Mouse (Mus musculus) kidney, postnatal 4 days (tissue): ENCODE results near the gene Mapk6.

Experiments
- DNase-seq, 2 experiments: peaks; one replicate each; pipeline ENCODE4 v3.0.0; 2021; ENCODE audit warnings: mixed read lengths in 2 of 2

Gene Mapk6

DNA sequence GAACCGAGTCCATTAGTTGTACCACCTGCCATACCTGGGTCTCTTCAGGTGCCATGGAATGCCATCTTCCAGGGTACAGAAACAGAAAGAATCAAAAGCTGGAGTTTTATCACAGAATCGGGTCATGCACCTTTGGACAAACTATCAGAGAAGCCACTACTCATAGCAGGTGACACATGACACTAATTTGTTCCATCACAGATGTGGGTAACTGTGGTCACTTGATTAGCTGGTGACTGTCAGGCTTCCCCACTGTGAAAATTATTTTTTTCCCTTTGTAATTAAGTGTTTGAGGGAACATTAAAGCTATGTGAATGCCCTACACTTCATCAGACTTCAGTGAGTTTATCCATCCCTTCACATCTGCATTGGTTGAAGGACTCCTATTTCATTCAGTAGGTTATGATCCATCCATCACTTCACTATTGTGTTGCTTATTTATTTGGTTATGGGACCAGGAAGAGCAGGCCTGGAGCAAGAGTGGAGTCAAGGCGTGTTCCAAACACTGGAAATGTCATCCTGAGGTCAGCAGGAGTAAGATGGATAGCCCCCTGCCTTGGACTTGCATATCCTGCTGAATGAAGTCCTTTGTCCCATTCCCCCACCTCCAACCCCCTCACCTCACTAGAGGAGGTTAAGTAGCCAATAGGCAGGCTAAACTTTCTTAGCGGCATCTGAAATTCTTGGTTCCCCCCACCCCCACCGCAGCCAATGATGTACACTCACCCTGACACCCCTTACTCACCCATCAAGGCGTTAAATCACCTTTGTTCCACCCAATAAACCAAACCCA, 14.7 kb upstream of the Mapk6 start:
- DNase-seq, result no peak

DNA sequence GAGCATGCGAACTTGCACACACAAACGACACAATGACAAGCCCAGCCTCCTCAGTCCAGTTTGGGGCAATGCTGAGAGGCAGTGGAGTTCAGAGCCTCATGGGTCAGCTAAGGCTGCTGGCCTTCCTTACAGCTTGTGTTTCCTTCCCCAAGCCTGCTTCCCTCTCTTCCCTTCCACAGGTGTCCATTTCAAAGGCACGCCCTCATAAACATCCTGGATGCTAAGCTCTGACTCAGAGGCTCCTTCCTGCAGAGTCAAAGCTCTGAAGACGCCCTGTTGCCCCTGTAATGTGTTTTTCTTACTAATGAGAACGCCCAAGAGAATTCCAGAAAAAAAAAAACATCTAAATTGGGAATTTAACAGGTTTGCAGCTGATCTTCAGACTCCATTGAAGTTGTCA, 13.9 kb upstream of the Mapk6 start:
- DNase-seq, result no peak

GRCm38 (mm10) chr9:75422251-75422691, 12.5 kb upstream of the Mapk6 start:
- no peak for DNase-seq

DNA sequence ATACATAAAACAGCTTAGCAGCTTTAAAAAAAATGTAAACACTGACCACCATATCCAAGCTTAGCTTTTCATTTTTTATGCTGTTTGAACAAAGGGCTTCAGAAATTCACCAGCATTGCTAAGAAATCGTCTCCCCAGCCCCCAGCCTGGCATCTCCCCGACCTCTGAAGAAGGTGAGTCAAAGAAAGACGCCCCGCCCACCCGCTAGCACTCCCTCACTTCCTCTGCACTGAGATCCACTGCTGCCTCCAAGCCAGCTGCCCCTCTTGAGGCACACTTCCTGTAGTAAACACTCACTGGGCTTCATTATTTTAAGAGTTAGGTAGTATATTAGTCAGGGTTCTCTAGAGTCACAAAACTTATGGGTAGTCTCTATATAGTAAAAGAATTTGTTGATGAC, 4.4 kb upstream of the Mapk6 start:
- peak in 1 of 2 experiments; percentile 47 for DNase-seq

DNA sequence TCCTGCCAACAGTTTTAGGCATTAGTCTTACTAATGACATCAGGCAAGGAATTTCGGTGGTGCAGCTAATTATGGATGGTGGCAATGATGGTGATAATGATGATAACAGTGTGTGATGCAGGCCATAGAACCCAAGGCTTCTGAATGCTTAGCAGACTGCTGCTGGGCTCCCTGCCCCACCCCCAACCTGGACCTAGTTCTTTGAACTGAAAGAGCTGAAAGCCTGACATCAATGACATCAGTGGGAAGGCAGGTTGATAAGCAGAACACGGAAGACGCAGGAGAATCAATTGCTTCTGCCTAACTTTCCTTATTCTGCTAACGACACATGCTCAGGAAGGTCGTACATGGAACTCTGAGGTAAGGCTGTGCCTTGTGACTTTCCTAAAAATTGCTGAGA, 3.4 kb upstream of the Mapk6 start:
- no peak for DNase-seq

DNA sequence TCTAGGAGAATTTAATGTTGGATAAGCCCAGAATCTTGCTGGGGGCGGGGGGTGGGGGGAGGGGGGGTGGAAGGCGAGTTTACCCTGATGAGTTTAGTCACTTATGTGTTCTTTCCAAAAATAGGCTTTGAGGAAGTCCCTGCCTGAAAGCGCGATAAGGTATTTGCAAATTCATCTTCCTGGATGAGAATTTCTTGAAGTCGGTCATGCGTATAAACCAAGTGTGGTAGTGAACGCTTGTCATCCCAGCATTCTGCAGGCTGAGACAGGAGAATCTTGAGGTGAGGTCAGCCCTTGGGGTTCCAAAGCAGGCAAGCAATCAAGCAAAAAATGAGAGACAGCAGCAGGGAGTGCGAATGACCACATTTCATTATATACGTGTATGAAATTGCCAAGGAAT, 1.8 kb upstream of the Mapk6 start:
- no peak for DNase-seq

DNA sequence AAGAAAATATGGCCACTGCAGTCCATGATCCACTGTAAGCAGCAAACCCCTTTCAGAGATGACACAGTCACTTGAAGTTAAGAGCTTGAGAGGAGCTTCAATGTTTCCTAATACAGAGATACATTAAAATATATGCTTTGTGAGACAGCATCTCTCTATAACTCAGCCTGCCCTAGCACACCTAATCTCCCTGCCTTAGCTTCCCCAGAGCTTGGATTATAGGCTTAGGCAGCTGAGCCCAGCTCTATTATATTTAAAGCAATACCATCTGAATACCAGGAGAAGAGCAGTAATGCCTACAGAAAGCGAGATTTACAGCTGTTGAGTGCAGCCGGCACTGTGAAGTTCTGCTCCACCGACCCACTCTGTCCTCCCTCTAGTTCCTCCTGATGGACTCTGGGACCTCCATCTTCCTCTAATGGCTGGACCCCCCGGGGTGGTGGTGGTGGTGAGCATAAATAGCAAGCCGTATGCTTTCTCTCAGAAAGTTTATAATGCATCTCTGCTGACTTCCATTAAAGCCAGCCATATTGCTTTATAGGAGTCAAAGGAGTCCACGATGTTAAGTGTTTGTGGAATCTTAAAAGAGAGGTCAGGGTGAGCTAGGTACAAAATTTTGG, 1.2 kb upstream of the Mapk6 start:
- DNase-seq, result no peak

- peak; percentile 77 to 87 for DNase-seq
Measured at GRCm38 (mm10) chr9:75409031-75409851, 564 bp downstream of the Mapk6 start.

DNA sequence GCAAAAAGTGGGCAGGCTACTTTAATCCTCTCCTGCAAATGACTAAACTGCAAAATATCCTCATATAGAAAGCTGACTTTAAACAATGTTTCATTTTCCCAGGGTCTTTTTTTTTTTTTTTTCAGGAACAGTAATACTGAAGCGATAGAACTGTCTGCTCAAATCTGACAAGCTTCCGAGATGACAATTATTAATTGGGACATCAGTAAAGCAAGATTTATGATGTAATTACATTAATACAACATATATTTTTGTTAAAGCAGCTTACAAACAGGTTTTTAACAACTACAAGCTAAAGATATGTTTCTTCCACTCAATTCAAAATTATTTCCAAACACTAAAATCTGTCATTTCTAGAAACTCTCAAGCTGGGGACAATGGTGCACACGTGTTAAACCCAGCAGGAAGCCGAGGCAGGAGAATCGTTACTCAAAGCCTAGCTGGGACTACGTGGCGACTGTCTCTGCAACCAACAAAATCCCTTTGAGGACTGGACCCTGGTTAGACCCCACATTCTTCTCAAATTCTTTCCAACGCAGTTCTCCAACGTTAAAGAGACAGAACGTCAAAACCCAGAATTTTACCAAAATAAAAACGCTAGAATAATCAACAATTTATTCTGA, 1.5 kb downstream of the Mapk6 start:
- no peak for DNase-seq

DNA sequence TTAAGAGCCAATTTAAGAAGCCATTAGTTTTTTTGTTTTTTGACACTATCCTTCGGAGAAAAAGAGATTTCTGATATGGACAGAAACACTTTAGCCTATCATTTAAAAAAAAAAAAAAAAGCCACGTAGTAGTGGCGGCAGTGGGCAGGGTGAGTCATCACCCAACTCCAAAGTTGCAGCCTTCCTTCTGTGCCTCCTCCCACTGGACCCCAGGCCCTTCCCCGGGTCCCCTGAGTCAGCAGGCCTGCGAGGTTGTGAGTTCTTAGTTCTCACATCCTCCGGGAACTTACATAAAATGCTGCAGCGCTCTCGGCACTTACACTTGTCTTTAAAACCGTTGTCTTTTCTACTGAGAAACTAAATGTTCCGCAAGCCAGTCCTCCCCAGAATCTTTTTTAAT, 2.0 kb downstream of the Mapk6 start:
- DNase-seq, result peak; percentile 38 to 54

GRCm38 (mm10) chr9:75406121-75406520, 3.7 kb downstream of the Mapk6 start:
- no peak for DNase-seq

GRCm38 (mm10) chr9:75403520-75403919, 6.3 kb downstream of the Mapk6 start:
- DNase-seq, result no peak

GRCm38 (mm10) chr9:75401593-75402504, 8.0 kb downstream of the Mapk6 start:
- DNase-seq, result no peak

DNA sequence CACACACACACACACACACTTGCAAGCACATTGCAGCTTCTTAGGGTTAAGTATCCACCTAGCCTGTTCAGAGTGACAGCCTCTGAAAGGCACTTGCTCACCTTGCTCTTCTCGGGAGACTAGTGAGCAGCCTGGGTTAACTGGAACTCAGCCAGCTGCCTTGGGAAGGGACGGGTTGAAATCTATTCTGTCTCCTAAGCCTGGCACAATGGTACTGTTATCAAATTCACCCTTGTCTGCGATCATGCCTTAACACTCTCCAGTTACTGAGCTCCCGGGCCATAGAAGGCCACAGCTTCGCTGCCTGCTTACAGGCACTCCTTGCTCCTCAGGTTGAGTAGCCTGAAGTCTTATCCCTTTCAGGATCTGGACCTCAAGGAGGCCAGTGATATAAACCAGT, 9.2 kb downstream of the Mapk6 start:
- no peak for DNase-seq

GRCm38 (mm10) chr9:75399069-75399468, 10.7 kb downstream of the Mapk6 start:
- no peak for DNase-seq

GRCm38 (mm10) chr9:75395971-75396370, 13.8 kb downstream of the Mapk6 start:
- no peak for DNase-seq

DNA sequence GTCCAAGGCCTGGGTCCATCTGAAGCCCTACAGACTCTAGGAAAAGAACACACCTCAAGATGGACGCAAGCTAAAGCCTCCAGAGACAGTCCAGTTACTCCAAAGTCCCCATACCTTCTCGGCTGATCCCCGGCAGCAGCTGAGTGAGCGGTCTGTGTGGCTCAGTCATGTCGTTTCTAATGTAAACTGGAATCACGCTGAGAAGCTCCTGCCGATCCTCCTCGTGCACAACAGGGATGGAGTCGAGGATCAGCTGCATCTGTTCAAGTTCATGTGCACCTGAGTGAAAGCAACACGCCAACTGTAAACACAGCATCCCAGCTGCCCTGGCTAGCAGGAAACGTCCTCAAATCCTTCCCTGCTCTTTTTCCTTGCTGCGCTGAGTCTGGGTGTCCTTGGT, 16.6 kb downstream of the Mapk6 start:
- no peak for DNase-seq

DNA sequence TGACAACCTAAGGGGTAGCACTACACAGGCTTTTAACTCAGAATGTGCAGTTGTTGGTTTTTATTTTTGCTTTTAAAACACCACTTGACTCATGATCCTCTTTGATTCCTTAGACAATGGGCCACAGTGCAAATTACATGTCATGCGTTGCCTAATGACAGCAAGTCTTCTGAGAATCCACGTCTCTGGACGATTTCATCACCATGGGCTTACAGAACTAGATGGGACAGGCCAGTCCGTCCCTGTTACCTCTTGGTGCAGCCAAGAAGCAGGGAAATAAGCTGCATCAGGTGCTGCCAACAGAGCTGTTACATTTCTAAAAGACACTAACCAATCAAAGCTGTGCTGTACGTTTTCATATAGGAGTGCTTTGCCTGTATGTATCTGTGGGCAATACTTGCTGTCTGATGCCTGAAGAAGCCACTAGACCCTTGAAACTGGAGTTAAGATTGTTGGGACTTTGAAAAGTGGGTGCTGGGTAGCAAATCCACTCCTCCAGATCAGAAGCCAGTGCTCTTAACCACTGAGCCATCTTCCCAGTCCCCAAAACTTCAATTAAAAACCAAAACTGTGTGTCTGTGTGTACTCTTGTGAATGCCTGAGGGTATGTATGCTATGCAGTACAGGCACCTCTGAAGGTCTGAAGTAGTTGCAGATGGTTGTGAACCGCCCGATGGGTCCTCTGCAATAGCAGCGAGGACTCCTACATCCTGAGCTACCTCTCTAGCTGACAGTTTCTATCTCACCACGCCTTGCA, 24.4 kb downstream of the Mapk6 start:
- no peak for DNase-seq

- no peak for DNase-seq
Measured at GRCm38 (mm10) chr9:75384337-75384962, 25.4 kb downstream of the Mapk6 start.

DNA sequence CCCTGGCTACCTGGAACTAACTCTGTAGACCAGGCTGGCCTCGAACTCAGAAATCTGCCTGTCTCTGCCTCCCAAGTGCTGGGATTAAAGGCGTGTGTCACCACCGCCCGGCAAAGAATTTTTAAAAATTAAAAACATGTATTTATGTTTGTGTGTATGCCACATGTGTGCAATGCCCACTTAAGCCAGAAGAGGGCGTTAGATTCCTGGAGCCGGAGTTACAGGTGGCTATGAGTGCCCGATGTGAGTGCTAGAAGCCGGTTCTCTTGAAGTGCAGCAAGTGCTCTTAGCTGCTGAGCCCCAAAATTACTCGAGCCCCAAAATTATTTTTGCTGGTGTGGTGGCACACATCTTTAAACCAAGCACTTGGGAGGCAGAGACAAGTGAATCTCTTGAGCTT, 26.0 kb downstream of the Mapk6 start:
- no peak for DNase-seq

- DNase-seq, result no peak
Measured at GRCm38 (mm10) chr9:75382825-75383224, 27.0 kb downstream of the Mapk6 start.
